Mouse (Mus musculus): ENCODE measurements at regions not wholly inside any gene's neighbourhood (a gene's known extent, or its start where the extent isn't known, plus 50 kb on each side); places are given as distances from the start of the nearest gene placed in this dataset.
A peak's percentile ranks its signal among the peaks of the same experiment; 100 is the strongest.

GRCm38 (mm10) chr10:111619627-111620270, 113.7 kb downstream of the Phlda1 start:
- H3K4me1 ChIP-seq (ENCODE audit: insufficient read depth) = peaks cover 5% of the 10 kb centered on the region
- no peaks in the 10 kb centered on the region for H3K27me3 ChIP-seq (ENCODE audit: insufficient read depth, low read length)
- ATAC-seq (ENCODE audit: insufficient read depth) (0 out of 2 replicates have a peak, but pooled peaks have one; percentile 21), DNase-seq (no peak)
- no peak overlapping the region for H3K4me3 ChIP-seq (ENCODE audit: low read depth, low read length)
- no peaks in the 10 kb centered on the region for H3K36me3 ChIP-seq (ENCODE audit: insufficient read depth)
- no peak overlapping the region for H3K9ac ChIP-seq
- TF ChIP-seq CTCF (IDR thresholded peaks at IDR 0.05; ENCODE audit: low read depth) = no peak
- H3K9me3 ChIP-seq (ENCODE audit: low read depth, low read length) = no peaks in the 10 kb centered on the region
- no peak overlapping the region for H3K27ac ChIP-seq (ENCODE audit: low read depth)
- WGBS = 71% methylated on average over 11 of the region's 11 CpGs
- no peak overlapping the region for H3K4me2 ChIP-seq

GRCm38 (mm10) chr10:111620927-111621676, 115.0 kb downstream of the Phlda1 start:
- 65% methylated on average over 11 of the region's 11 CpGs for WGBS
- peaks cover 5% of the 10 kb centered on the region for H3K4me1 ChIP-seq (ENCODE audit: insufficient read depth)
- H3K4me3 ChIP-seq (ENCODE audit: low read depth, low read length) = no peak overlapping the region
- H3K9ac ChIP-seq = no peak overlapping the region
- H3K4me2 ChIP-seq = no peak overlapping the region
- ATAC-seq (ENCODE audit: insufficient read depth) (no peak), DNase-seq (no peak)
- no peaks in the 10 kb centered on the region for H3K9me3 ChIP-seq (ENCODE audit: low read depth, low read length)
- TF ChIP-seq CTCF (IDR thresholded peaks at IDR 0.05; ENCODE audit: low read depth) = no peak
- no peaks in the 10 kb centered on the region for H3K27me3 ChIP-seq (ENCODE audit: insufficient read depth, low read length)
- H3K27ac ChIP-seq (ENCODE audit: low read depth) = no peak overlapping the region
- no peaks in the 10 kb centered on the region for H3K36me3 ChIP-seq (ENCODE audit: insufficient read depth)

GRCm38 (mm10) chr10:111622789-111623188, 116.7 kb downstream of the Phlda1 start:
- peaks cover 5% of the 10 kb centered on the region for H3K4me1 ChIP-seq (ENCODE audit: insufficient read depth)
- H3K36me3 ChIP-seq (ENCODE audit: insufficient read depth) = no peaks in the 10 kb centered on the region
- H3K9ac ChIP-seq = no peak overlapping the region
- WGBS = 28% methylated on average over 4 of the region's 4 CpGs
- no peak for TF ChIP-seq CTCF (IDR thresholded peaks at IDR 0.05; ENCODE audit: low read depth)
- H3K4me2 ChIP-seq = no peak overlapping the region
- no peak overlapping the region for H3K27ac ChIP-seq (ENCODE audit: low read depth)
- ATAC-seq (ENCODE audit: insufficient read depth) (0 out of 2 replicates have a peak, but pooled peaks have one; percentile 52), DNase-seq (peak; percentile 66)
- no peak overlapping the region for H3K4me3 ChIP-seq (ENCODE audit: low read depth, low read length)
- H3K9me3 ChIP-seq (ENCODE audit: low read depth, low read length) = no peaks in the 10 kb centered on the region
- H3K27me3 ChIP-seq (ENCODE audit: insufficient read depth, low read length) = no peaks in the 10 kb centered on the region

- H3K27ac ChIP-seq (ENCODE audit: low read depth) = no peak overlapping the region
- no peaks in the 10 kb centered on the region for H3K27me3 ChIP-seq (ENCODE audit: insufficient read depth, low read length)
- TF ChIP-seq CTCF (IDR thresholded peaks at IDR 0.05; ENCODE audit: low read depth) = no peak
- no peaks in the 10 kb centered on the region for H3K36me3 ChIP-seq (ENCODE audit: insufficient read depth)
- H3K4me2 ChIP-seq = no peak overlapping the region
- H3K4me3 ChIP-seq (ENCODE audit: low read depth, low read length) = no peak overlapping the region
- no peak overlapping the region for H3K9ac ChIP-seq
- peaks cover 5% of the 10 kb centered on the region for H3K4me1 ChIP-seq (ENCODE audit: insufficient read depth)
- H3K9me3 ChIP-seq (ENCODE audit: low read depth, low read length) = no peaks in the 10 kb centered on the region
- ATAC-seq (ENCODE audit: insufficient read depth) (no peak), DNase-seq (no peak)
- WGBS = 58% methylated on average over 2 of the region's 2 CpGs
Observed at GRCm38 (mm10) chr10:111624021-111624420, 117.9 kb downstream of the Phlda1 start.

- DNase-seq = no peak
- WGBS = 61% methylated on average over 7 of the region's 7 CpGs
- TF ChIP-seq CTCF (IDR thresholded peaks at IDR 0.05; ENCODE audit: low read depth) = no peak
- no peak for ATAC-seq (ENCODE audit: insufficient read depth)
- Histone ChIP-seq H3K9ac (no peak overlapping the region), H3K36me3 (ENCODE audit: insufficient read depth) (no peaks in the 10 kb centered on the region), H3K4me2 (no peak overlapping the region), H3K27ac (ENCODE audit: low read depth) (no peak overlapping the region), H3K9me3 (ENCODE audit: low read depth, low read length) (no peaks in the 10 kb centered on the region), H3K4me3 (ENCODE audit: low read depth, low read length) (no peak overlapping the region), H3K4me1 (ENCODE audit: insufficient read depth) (peaks cover 5% of the 10 kb centered on the region), H3K27me3 (ENCODE audit: insufficient read depth, low read length) (no peaks in the 10 kb centered on the region)
Observed at GRCm38 (mm10) chr10:111624624-111625023, 118.5 kb downstream of the Phlda1 start.

GRCm38 (mm10) chr10:111625573-111625972, 119.5 kb downstream of the Phlda1 start:
- Histone ChIP-seq H3K27me3 (ENCODE audit: insufficient read depth, low read length) (no peaks in the 10 kb centered on the region), H3K36me3 (ENCODE audit: insufficient read depth) (no peaks in the 10 kb centered on the region), H3K4me2 (no peak overlapping the region), H3K27ac (ENCODE audit: low read depth) (no peak overlapping the region), H3K4me1 (ENCODE audit: insufficient read depth) (peaks cover 5% of the 10 kb centered on the region), H3K9ac (no peak overlapping the region), H3K9me3 (ENCODE audit: low read depth, low read length) (no peaks in the 10 kb centered on the region), H3K4me3 (ENCODE audit: low read depth, low read length) (no peak overlapping the region)
- ATAC-seq (ENCODE audit: insufficient read depth) (no peak), DNase-seq (no peak)
- TF ChIP-seq CTCF (IDR thresholded peaks at IDR 0.05; ENCODE audit: low read depth) = no peak
- 95% methylated on average over 11 of the region's 11 CpGs for WGBS

- H3K36me3 ChIP-seq (ENCODE audit: insufficient read depth) = no peaks in the 10 kb centered on the region
- peaks cover 5% of the 10 kb centered on the region for H3K4me1 ChIP-seq (ENCODE audit: insufficient read depth)
- H3K4me2 ChIP-seq = no peak overlapping the region
- H3K27ac ChIP-seq (ENCODE audit: low read depth) = no peak overlapping the region
- no peak overlapping the region for H3K4me3 ChIP-seq (ENCODE audit: low read depth, low read length)
- no peak for DNase-seq
- H3K27me3 ChIP-seq (ENCODE audit: insufficient read depth, low read length) = no peaks in the 10 kb centered on the region
- TF ChIP-seq CTCF (IDR thresholded peaks at IDR 0.05; ENCODE audit: low read depth) = no peak
- 84% methylated on average over 6 of the region's 6 CpGs for WGBS
- no peaks in the 10 kb centered on the region for H3K9me3 ChIP-seq (ENCODE audit: low read depth, low read length)
- H3K9ac ChIP-seq = no peak overlapping the region
- no peak for ATAC-seq (ENCODE audit: insufficient read depth)
Observed at GRCm38 (mm10) chr10:111626009-111626408, 119.9 kb downstream of the Phlda1 start.

Measured in lung, embryonic 14.5 days (tissue).